Mouse (Mus musculus) spleen, adult 2 months (tissue): Measurements from ENCODE around the gene Atp2c2. TPM values are rescaled to one million over a fixed set of nuclear protein-coding genes. Genes with fewer than 3 reads are reported as not detected.
A peak's percentile ranks its signal among the peaks of the same experiment; 100 is the strongest.

ENCODE experiments used
- DNase-seq, 2 experiments: peaks; one replicate each; pipeline versions ENCODE4 v3.0.0 to v3.0.0-alpha.2; 2012 to 2021; ENCODE audit warnings: low spot score in 2 of 2, low read depth in 1 of 2
- H3K27ac ChIP-seq: fragments of 200-500 bp; 2 replicates; pipeline ENCODE4 v1.5.1; 2012; ENCODE audit warnings: low read length, inconsistent platforms; ENCODE audit not compliant: insufficient read depth
- H3K27me3 ChIP-seq: fragments of 200-500 bp; 2 replicates; pipeline ENCODE4 v1.6.1; 2012; ENCODE audit warnings: mild to moderate bottlenecking, moderate library complexity, low read length, inconsistent platforms; ENCODE audit not compliant: control insufficient read depth, insufficient read depth
- H3K36me3 ChIP-seq: fragments of 200-500 bp; 2 replicates; pipeline ENCODE4 v1.6.1; 2012; ENCODE audit warnings: mild to moderate bottlenecking, low read length, inconsistent platforms; ENCODE audit not compliant: control insufficient read depth, insufficient read depth
- H3K4me1 ChIP-seq: fragments of 200-500 bp; 2 replicates; pipeline ENCODE4 v1.6.1; 2011; ENCODE audit warnings: inconsistent platforms; ENCODE audit not compliant: control insufficient read depth, insufficient read depth, insufficient read length
- H3K4me3 ChIP-seq: fragments of 200-500 bp; 2 replicates; pipeline ENCODE4 v1.5.1; 2011; ENCODE audit warnings: mild to moderate bottlenecking, inconsistent platforms; ENCODE audit not compliant: insufficient read depth, insufficient read length; ENCODE audit errors: extremely low read depth
- CTCF ChIP-seq: fragments of 200-500 bp; IDR thresholded peaks from 2 replicates; pipeline ENCODE4 v1.5.1; 2011; ENCODE audit warnings: mild to moderate bottlenecking, inconsistent platforms; ENCODE audit not compliant: insufficient read depth, insufficient read length, insufficient replicate concordance; ENCODE audit errors: extremely low read depth
- POLR2A ChIP-seq: fragments of 200-500 bp; IDR thresholded peaks from 2 replicates; pipeline ENCODE4 v1.6.1; 2011; ENCODE audit warnings: low read depth, low read length, inconsistent platforms
- WGBS: fragments of 180-500 bp; shearing (Covaris S2); methylation state at CpG from one replicate; pipeline ENCODE4 v1.1.7; 2018; 5-methylcytosine and 5-hydroxymethylcytosine counted together
- polyA plus RNA-seq: library from polyadenylated mRNA; depleted of rRNA; stranded (reverse); fragments of >200 nt; gene quantifications from 2 replicates; pipeline ENCODE4 v1.2.3, GENCODE M21; 2012

The Atp2c2 gene
- polyA plus RNA-seq, 1 experiment = 0.28 TPM

DNA sequence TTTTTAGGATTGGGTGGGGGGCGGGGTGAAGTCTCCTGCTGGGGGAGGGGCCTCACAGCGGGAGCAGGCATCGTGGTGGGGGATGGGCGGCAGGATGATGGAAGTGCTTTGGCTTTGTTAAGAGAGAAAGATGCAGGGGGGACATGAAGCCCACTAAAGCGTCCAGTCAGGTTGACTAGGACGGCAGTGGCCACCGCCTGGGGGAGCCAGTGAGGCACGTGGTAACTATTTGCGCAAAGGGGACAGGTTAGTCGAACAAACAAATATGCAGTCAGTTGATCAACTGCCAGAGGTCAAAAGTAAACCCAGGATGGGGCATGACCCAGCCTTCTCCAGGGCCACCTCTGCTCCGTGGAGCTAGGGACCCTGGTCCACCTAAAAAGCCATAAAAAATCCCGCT lies 849 bp upstream of the Atp2c2 start:
- no peak overlapping the region for H3K4me3 ChIP-seq
- 9% methylated on average over 12 of the region's 12 CpGs for WGBS
- H3K27me3 ChIP-seq = peaks cover 14% of the 10 kb centered on the region
- no peaks in the 10 kb centered on the region for H3K36me3 ChIP-seq
- H3K27ac ChIP-seq = no peak overlapping the region
- H3K4me1 ChIP-seq = no peaks in the 10 kb centered on the region
- DNase-seq = peak; percentile 14 to 63
- peak; percentile 79 for TF ChIP-seq CTCF
- no peak for TF ChIP-seq POLR2A

- H3K4me3 ChIP-seq = no peak overlapping the region
- H3K27ac ChIP-seq = no peak overlapping the region
- no peaks in the 10 kb centered on the region for H3K4me1 ChIP-seq
- peaks cover 14% of the 10 kb centered on the region for H3K27me3 ChIP-seq
- WGBS = 60% methylated on average over 7 of the region's 7 CpGs
- H3K36me3 ChIP-seq = no peaks in the 10 kb centered on the region
- no peak for TF ChIP-seq CTCF
- no peak for TF ChIP-seq POLR2A
- DNase-seq = no peak
These were observed 3.2 kb downstream of the Atp2c2 start for GRCm38 (mm10) chr8:119702965-119703364.

DNA sequence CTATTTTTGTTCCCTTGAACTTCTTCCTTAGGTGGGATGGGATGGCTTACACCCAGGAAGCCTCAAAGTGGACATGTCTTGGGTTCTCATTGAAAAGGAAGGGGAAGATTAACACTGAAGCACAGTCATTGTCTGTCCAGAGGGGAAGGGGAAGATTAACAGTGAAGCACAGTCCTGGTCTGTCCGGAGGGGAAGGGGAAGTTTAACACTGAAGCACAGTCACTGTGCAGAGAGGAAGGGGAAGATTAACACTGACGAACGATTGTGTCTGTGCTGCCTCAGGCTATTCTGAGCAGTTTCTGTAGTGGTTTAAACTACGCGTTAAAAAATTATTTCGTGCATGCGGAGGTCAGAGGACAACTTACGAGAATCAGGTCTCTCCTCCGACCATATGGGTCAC lies 7.3 kb downstream of the Atp2c2 start:
- Histone ChIP-seq H3K27me3 (no peaks in the 10 kb centered on the region), H3K4me3 (no peak overlapping the region), H3K4me1 (no peaks in the 10 kb centered on the region), H3K36me3 (no peaks in the 10 kb centered on the region), H3K27ac (no peak overlapping the region)
- WGBS = 69% methylated on average over 9 of the region's 9 CpGs
- no peak for DNase-seq
- TF ChIP-seq POLR2A = no peak
- no peak for TF ChIP-seq CTCF

DNA sequence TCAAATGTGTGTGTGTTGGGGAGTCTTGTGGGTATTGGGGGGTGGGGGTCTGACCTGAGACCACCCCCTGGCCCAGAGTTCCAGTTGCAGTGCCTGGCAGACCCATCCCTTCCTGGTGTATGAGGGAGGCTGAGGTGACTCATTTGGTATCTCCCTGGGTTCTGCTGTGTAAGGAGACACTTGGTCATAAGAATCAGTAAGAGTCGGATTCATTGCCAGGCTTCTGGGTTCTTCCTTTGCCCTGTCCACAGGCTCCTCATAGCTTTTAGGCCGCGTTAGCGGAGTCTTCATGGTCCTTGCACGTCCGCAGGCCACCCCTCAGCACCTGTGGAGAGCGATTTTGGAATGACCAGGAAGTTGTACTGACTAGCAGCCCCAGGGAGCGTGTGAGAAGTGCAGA lies 8.7 kb downstream of the Atp2c2 start:
- no peak for DNase-seq
- H3K4me1 ChIP-seq = no peaks in the 10 kb centered on the region
- no peaks in the 10 kb centered on the region for H3K36me3 ChIP-seq
- TF ChIP-seq POLR2A (no peak), CTCF (no peak)
- H3K27ac ChIP-seq = no peak overlapping the region
- no peaks in the 10 kb centered on the region for H3K27me3 ChIP-seq
- 91% methylated on average over 8 of the region's 8 CpGs for WGBS
- no peak overlapping the region for H3K4me3 ChIP-seq

DNA sequence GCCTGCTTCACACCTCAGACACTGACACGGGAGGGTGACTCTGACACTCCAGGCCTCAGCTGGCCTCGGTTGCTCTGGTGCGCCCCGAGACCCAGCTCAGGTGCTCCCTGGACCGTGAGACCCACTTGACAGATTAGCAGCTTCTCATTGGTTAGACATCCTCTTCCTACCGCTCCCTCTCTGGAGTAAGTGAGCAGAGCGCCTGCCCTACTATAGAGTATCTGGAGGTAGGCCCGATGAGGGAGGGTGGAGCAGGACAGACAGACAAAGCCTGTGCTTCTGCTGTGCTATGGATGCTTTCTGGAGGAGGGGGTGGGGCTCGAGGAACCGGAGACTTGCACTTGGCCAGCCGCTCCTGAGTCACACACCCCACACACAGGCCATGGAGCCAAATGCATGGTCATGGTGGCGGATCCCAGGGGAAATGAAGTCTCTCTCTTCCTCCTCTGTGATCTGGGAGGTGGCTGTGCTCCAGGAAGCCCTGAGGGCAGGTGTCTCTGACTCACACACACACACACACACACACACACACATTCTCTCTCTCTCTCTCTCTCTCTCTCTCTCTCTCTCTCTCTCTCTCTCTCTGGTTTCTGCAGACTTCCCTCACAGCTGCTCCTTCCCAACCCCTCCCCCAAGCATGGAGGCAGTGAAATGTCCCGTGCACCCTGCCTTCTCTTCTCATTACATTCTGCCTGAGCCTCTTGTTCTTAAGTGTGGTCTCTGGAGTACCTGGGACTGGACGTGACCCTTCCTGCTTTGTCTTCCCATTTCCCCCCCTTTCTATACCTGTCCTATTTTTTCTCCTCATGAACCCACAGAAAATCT lies 9.3 kb downstream of the Atp2c2 start:
- Histone ChIP-seq H3K36me3 (no peaks in the 10 kb centered on the region), H3K27me3 (no peaks in the 10 kb centered on the region), H3K4me3 (no peak overlapping the region), H3K4me1 (no peaks in the 10 kb centered on the region), H3K27ac (no peak overlapping the region)
- no peak for DNase-seq
- 64% methylated on average over 14 of the region's 14 CpGs for WGBS
- TF ChIP-seq POLR2A (no peak), CTCF (no peak)

DNA sequence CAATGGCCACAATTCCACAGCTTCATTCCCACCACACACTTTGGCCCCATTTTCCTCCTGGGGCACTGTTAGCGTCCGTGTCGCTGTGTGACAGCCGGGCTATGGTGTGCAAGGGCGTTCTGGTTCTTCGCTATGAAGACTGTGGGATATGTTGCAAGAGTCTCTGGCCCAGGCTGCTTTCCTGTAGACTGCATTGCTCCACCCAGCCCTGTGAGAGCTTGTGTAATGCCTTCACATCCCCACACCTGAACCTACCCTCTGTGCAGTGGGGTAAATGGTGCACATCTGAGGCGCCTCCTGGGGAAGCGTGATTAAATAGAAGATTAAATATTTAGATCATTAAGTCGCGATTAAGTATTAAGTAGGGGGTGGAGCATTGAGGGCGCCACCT lies 9.9 kb downstream of the Atp2c2 start:
- no peaks in the 10 kb centered on the region for H3K36me3 ChIP-seq
- no peak overlapping the region for H3K27ac ChIP-seq
- H3K27me3 ChIP-seq = no peaks in the 10 kb centered on the region
- 76% methylated on average over 11 of the region's 11 CpGs for WGBS
- no peak overlapping the region for H3K4me3 ChIP-seq
- DNase-seq = no peak
- TF ChIP-seq CTCF (no peak), POLR2A (no peak)
- H3K4me1 ChIP-seq = no peaks in the 10 kb centered on the region

DNA sequence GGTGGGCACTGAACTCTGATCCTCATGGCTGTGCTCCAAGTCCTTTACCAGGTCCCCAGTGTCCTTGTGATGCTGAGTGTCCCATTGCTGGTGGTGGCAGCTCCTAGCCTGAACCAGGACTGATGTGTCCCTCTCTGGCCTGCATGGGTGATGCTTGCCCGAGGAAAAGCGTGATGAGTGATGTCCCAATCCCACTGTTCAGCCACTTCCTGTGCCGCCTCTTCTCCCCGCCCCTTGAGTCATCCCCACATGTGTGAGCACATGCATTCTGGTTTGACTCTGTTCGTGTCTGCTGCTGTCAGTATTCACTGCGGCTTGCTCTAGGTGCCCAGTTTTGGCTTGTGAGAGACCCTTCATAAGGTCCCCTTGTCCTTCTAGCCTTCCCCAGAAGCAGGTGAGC lies 12.4 kb downstream of the Atp2c2 start:
- 68% methylated on average over 6 of the region's 6 CpGs for WGBS
- no peak for TF ChIP-seq POLR2A
- no peak for TF ChIP-seq CTCF
- Histone ChIP-seq H3K4me3 (no peak overlapping the region), H3K27ac (no peak overlapping the region), H3K27me3 (no peaks in the 10 kb centered on the region), H3K4me1 (no peaks in the 10 kb centered on the region), H3K36me3 (no peaks in the 10 kb centered on the region)
- no peak for DNase-seq
